Mouse (Mus musculus) natural killer cell, adult 2 months (primary cell): ENCODE results near the gene Muc16.

Source experiments
- DNase-seq, 2 experiments: peaks; one replicate each; pipeline ENCODE4 v3.0.0; 2022; ENCODE audit warnings: low spot score in 2 of 2

The Muc16 gene

DNA sequence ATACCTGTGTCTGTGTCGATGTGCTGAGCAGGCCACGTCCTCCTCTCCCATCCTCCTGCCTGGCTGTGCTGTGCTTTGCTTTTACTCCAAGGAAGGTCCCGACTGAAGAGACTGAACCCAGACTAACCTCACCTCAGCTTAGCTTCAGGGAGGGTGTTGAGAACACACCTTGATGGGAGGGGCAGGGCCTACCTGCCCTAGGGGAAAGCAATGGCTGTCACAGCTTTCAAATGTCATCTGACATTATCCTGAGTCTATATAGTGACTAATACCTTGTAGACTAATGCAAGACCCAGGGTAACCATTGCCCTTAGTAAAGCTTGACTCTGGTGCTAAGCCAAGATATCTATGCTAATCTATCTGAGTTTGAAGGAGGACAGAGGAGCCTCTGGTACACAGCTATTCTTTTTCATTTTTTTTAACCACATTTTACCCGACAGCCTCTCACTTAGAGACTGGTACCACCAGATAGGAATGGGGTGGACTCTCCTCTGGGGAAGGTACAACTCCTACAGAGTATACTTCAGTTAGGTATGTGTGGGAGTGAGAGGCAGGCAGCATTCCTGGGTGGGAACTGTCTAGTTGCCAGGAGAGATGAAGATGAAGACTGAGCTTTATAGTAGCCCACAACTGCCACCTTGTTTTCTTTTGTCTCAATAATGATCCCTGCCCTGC, at the start of gene Muc16:
Gene Muc16, minus strand, starts transcription at position 51 of the 675 bp plus-strand sequence.
- DNase-seq: no peak

DNA sequence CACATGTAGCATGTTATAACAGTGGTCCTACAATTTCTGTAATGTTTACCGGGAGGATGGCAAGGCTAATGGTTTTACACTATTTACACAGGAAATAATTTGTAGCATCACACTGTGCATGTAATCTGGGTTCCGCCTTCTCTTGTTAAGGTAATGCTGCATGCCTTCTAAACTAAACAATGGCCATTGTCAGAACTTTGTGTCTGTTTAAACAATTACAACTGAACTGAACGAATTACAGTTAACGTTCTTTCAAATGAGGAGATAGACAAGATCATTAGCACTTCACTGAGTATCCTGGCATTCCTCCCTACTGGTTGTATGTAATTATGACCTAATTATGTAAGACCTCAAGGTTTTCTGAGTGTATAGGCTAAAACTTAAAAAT, 48.4 kb upstream of the Muc16 start:
- DNase-seq: no peak

GRCm38 (mm10) chr9:18721931-18722711, 47.8 kb upstream of the Muc16 start:
- DNase-seq: no peak

GRCm38 (mm10) chr9:18721011-18721410, 46.7 kb upstream of the Muc16 start:
- DNase-seq: no peak

GRCm38 (mm10) chr9:18705628-18706027, 31.3 kb upstream of the Muc16 start:
- no peak for DNase-seq

GRCm38 (mm10) chr9:18598366-18598765, 76.0 kb downstream of the Muc16 start:
- no peak for DNase-seq

DNA sequence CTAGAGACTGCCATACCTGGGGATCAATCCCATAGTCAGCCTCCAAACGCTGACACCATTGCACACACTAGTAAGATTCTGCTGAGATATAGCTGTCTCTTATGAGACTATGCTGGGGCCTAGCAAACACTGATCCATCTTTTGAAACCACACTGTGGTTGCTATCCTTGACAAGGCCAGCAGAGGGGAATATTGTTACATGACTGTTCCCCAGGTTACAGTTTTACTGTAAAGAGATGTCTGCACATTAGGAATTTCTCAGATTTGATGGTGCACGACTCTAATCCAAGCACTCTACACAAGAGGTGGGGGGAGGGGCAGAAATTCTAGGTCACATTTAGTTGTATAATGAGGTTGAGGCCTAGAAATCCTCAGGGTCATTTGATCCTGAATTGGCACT, 166.2 kb downstream of the Muc16 start:
- DNase-seq: no peak

DNA sequence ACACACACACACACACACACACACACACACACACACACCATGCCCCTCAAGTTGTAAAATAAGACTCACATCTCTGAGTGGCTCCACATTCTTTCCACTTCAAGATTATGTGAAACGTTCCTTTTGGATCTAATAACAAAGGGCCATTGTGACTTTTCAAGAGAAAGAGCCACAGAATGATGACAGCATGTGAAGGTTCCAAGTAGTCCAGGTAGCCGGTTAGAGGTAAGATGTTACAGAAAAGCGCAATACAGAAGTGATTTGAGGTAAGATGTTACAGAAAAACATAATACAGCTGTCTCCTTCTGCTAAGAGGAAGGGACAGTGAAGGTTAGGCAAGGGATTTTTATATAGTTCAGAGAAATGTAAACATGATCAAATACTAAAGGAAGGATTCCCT, 196.2 kb downstream of the Muc16 start, which contains the start of the genes Zfp558 and Mbd3l1:
Gene Zfp558, minus strand, starts transcription at position 101 of the 400 bp plus-strand sequence.
Gene Mbd3l1, plus strand, starts transcription at position 192 of the 400 bp plus-strand sequence.
- DNase-seq: no peak

DNA sequence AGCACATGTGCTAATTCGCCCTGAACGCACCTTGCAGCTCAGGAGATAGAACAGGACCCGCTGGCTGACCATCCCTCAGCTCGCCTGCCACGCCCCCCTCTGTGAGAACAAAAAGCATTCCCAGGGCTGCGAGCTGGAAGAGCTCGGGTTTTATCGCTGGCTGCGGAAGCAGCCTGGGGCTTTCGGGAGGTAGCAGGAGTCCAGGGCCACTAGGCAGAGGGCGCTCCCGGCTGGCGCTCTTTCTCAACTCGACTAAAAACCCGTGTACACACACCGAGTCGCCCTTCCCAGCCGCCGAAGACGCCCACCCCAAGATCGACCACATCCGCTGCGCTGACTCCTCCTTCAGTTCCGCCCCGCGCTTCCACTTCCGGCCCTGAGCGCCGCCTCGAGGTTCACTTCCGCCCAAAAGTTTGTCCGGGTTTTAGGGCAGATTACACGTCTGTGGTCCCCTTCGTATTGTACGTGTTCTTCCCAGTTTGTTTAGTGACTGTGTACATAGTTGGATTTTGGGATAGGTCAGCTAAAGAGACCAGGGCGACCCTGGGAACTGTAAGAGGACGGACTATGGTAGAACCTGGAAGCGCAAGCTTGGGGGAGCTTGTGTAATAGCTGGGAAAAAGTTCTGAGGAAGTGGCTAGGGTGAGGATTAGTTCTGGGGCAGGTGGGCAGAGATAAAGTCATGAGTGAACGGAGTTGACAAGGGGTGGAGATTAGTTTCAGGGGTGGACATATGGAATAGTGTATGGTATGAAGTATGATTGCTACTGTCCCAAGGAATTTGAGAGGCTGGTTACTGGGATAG, 200.8 kb downstream of the Muc16 start:
- peak; percentile 37 to 55 for DNase-seq

DNA sequence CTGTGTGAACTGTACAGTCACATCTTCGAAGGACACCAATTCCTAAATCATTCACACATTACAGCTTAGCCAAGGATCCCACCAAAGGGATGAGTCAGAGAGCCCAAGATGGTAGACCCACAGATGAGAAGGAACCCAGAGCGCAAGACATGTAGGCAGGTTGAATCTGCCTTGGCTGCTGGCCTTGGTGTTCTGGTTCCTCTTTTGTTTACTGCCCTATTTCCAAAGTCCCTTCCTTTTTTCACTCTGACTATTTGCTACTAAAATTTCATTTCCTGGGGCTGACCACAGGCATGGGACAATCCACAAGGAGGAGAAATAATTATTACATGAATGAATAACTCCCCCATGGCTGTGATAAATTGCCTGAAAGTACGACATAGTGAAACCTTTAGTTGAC, 206.3 kb downstream of the Muc16 start:
- DNase-seq: no peak

DNA sequence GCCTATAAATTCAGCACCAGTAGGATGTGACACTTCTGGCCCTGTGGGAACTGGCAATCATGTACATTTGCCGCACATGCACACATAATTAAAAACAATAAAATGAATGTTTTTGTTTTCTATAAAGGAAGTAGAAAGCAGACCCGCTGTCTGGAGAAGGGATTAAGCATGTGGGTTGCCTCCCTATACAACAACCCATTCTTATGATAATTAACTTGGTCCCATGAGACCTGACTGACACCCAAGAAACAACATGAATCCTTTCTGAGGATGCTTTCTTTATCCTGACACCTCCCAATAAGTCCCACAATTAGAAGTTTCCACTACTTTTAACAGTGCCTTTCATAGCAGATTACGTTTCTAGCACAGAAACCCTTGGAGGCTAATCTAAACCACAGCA, 207.0 kb downstream of the Muc16 start:
- no peak for DNase-seq

- DNase-seq: no peak
Measured at GRCm38 (mm10) chr9:18456520-18456919, 217.8 kb downstream of the Muc16 start.
